Mouse (Mus musculus): ENCODE data around the gene Adap2.

DNA sequence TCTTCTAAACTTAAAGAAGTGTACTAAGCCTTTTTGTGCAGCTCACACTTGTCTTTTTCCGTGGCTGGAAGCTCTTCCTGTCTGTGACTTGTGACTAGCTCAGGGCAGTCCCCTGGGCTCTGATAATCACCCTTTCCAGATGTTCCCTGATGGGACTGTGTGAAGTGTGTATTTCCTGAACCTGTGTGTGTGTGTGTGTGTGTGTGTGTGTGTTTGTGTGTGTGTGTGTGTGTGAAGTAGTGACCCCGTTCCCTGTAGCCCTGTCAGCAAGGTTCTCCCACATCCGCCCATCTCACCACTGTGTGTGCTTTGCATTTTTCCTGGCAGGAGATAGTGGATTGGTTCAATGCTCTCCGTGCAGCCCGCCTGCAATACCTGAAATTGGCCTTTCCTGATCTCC is 16.4 kb downstream of the Adap2 start:
- no peak for TF ChIP-seq POLR2A (IDR thresholded peaks at IDR 0.05; ENCODE audit: borderline replicate concordance, extremely low read depth, insufficient read depth, insufficient read length, poor library complexity, severe bottlenecking)
- TF ChIP-seq CTCF (IDR thresholded peaks at IDR 0.05; ENCODE audit: borderline replicate concordance, extremely low read depth, insufficient read depth, insufficient read length) = no peak

All from brain, embryonic 14.5 days (tissue).